Mouse (Mus musculus) lung, postnatal 0 days (tissue): ENCODE results near the gene Dpp8. TPM values are rescaled to one million over a fixed set of nuclear protein-coding genes. Genes with fewer than 3 reads are reported as not detected.
A peak's percentile ranks its signal among the peaks of the same experiment; 100 is the strongest.

Experiments used
- ATAC-seq: fragments of 200-750 bp; cut with Nextera tagmentation; 2 replicates; pipeline ENCODE4 v1.8.0; 2017; ENCODE audit warnings: moderate library complexity
- DNase-seq: peaks from one replicate; pipeline ENCODE4 v3.0.0-alpha.2; 2016; ENCODE audit warnings: low spot score
- H3K27ac ChIP-seq: fragments of 300-500 bp; sonication (generic); 2 replicates; pipeline ENCODE4 v1.5.1; 2014; ENCODE audit warnings: antibody characterized with exemption, mild to moderate bottlenecking, low read length, mixed read lengths
- H3K27me3 ChIP-seq: fragments of 300-500 bp; sonication (generic); replicated peaks from 2 replicates; pipeline ENCODE4 v1.6.1; 2014; ENCODE audit warnings: low read length, mixed read lengths; ENCODE audit not compliant: insufficient read depth
- H3K36me3 ChIP-seq: fragments of 300-500 bp; sonication (generic); 2 replicates; pipeline ENCODE4 v1.6.1; 2014; ENCODE audit warnings: low read length, mixed read lengths; ENCODE audit not compliant: insufficient read depth
- H3K4me1 ChIP-seq: fragments of 300-500 bp; sonication (generic); 2 replicates; pipeline ENCODE4 v1.6.1; 2014; ENCODE audit warnings: antibody characterized with exemption, low read depth, low read length, mixed read lengths; ENCODE audit not compliant: insufficient read depth
- H3K4me2 ChIP-seq: fragments of 300-500 bp; sonication (generic); replicated peaks from 2 replicates; pipeline ENCODE4 v1.6.1; 2014; ENCODE audit warnings: low read depth, mild to moderate bottlenecking, low read length, moderate library complexity, mixed read lengths
- H3K4me3 ChIP-seq: fragments of 300-500 bp; sonication (generic); 2 replicates; pipeline ENCODE4 v1.5.1; 2014; ENCODE audit warnings: low read depth, low read length
- H3K9ac ChIP-seq: fragments of 300-500 bp; sonication (generic); replicated peaks from 2 replicates; pipeline ENCODE4 v1.6.1; 2014; ENCODE audit warnings: low read depth, mild to moderate bottlenecking
- H3K9me3 ChIP-seq: fragments of 300-500 bp; sonication (generic); 2 replicates; pipeline ENCODE4 v1.6.1; 2016; ENCODE audit warnings: low read length, mixed read lengths
- CTCF ChIP-seq: IDR thresholded peaks from 2 replicates; pipeline ENCODE4 v1.5.1; 2016; ENCODE audit warnings: antibody characterized with exemption, mild to moderate bottlenecking
- EP300 ChIP-seq: IDR thresholded peaks from 2 replicates; pipeline ENCODE4 v1.6.1; 2016; ENCODE audit warnings: antibody characterized with exemption, mild to moderate bottlenecking, control low read depth
- WGBS: fragments of 180-500 bp; shearing (Covaris S2); extraction: QIAGEN DNeasy Blood & Tissue Kit; methylation state at CpG from one replicate; pipeline ENCODE4 v1.1.7; 2014; 5-methylcytosine and 5-hydroxymethylcytosine counted together
- polyA plus RNA-seq: library from polyadenylated mRNA; unstranded; fragments of >200 nt; fragmentation: Nextera tagmentation; extraction: Ambion mirVana; gene quantifications from 2 replicates; pipeline ENCODE4 v1.2.1, GENCODE M21; 2015

Dpp8 gene
- polyA plus RNA-seq, 1 experiment from 2014 or later = 17.2 TPM

GRCm38 (mm10) chr9:65122545-65122944 is 90.3 kb downstream of the Dpp8 start:
- peak; percentile 24 for DNase-seq
- no peak overlapping the region for H3K27ac ChIP-seq

GRCm38 (mm10) chr9:65123552-65124168 is 91.4 kb downstream of the Dpp8 start:
- Histone ChIP-seq H3K36me3 (no peaks in the 10 kb centered on the region), H3K9me3 (no peaks in the 10 kb centered on the region), H3K4me2 (peak overlapping the region; percentile 55), H3K4me1 (no peaks in the 10 kb centered on the region), H3K4me3 (peak overlapping the region; percentile 21; the same call in 1 of the 2 replicates), H3K27ac (no peak overlapping the region), H3K9ac (no peak overlapping the region), H3K27me3 (no peaks in the 10 kb centered on the region)
- peak; percentile 80 for ATAC-seq
- WGBS = 4% methylated on average over 45 of the region's 48 CpGs
- DNase-seq = peak; percentile 75
- TF ChIP-seq CTCF (peak; percentile 88), EP300 (no peak)

More at GRCm38 (mm10) chr9:65122545-65122944, 90.3 kb downstream of the Dpp8 start:
- no peak for ATAC-seq
- H3K4me1 ChIP-seq = no peaks in the 10 kb centered on the region
- H3K9me3 ChIP-seq = no peaks in the 10 kb centered on the region
- H3K9ac ChIP-seq = no peak overlapping the region
- no peaks in the 10 kb centered on the region for H3K36me3 ChIP-seq
- H3K4me2 ChIP-seq = no peak overlapping the region
- no peaks in the 10 kb centered on the region for H3K27me3 ChIP-seq
- 22% methylated on average over 17 of the region's 18 CpGs for WGBS
- no peak for TF ChIP-seq CTCF
- TF ChIP-seq EP300 = no peak
- no peak overlapping the region for H3K4me3 ChIP-seq

- TF ChIP-seq EP300 (no peak), CTCF (peak; percentile 65)
- H3K27me3 ChIP-seq = no peaks in the 10 kb centered on the region
- H3K36me3 ChIP-seq = no peaks in the 10 kb centered on the region
- H3K4me1 ChIP-seq = no peaks in the 10 kb centered on the region
- H3K27ac ChIP-seq = no peak overlapping the region
- ATAC-seq (peak; percentile 62), DNase-seq (peak; percentile 56)
- peak overlapping the region; percentile 44 for H3K4me2 ChIP-seq
- no peaks in the 10 kb centered on the region for H3K9me3 ChIP-seq
- WGBS = 17% methylated on average over 25 of the region's 25 CpGs
- no peak overlapping the region for H3K4me3 ChIP-seq
- no peak overlapping the region for H3K9ac ChIP-seq
These were observed 96.1 kb downstream of the Dpp8 start for GRCm38 (mm10) chr9:65128123-65128815.

GRCm38 (mm10) chr9:65131717-65132116 is 99.5 kb downstream of the Dpp8 start:
- DNase-seq = no peak
- no peak for ATAC-seq
- H3K36me3 ChIP-seq = no peaks in the 10 kb centered on the region
- no peak overlapping the region for H3K9ac ChIP-seq
- H3K4me2 ChIP-seq = no peak overlapping the region
- no peaks in the 10 kb centered on the region for H3K4me1 ChIP-seq
- H3K4me3 ChIP-seq = no peak overlapping the region
- TF ChIP-seq EP300 (no peak), CTCF (no peak)
- no peaks in the 10 kb centered on the region for H3K9me3 ChIP-seq
- WGBS = 53% methylated on average over 5 of the region's 5 CpGs
- H3K27me3 ChIP-seq = no peaks in the 10 kb centered on the region
- no peak overlapping the region for H3K27ac ChIP-seq

Other genes starting within 250 kb of the Dpp8 start
- gene Dennd4a, start 221.1 kb upstream of the Dpp8 start, polyA plus RNA-seq = 6.3 and 7.1 TPM in 2 replicates
- gene Slc24a1, start 80.8 kb upstream of the Dpp8 start, polyA plus RNA-seq = 0.04 TPM in 2 replicates
- gene Ints14, start 71.5 kb upstream of the Dpp8 start, polyA plus RNA-seq = 25.5 and 25.6 TPM in 2 replicates
- gene Hacd3, start 10.7 kb upstream of the Dpp8 start, polyA plus RNA-seq = 88.4 and 100 TPM in 2 replicates
- 1.7 and 1.8 TPM in 2 replicates for gene Igdcc4, start 69.1 kb downstream of the Dpp8 start, polyA plus RNA-seq
- gene Igdcc3, start 108.8 kb downstream of the Dpp8 start, polyA plus RNA-seq = 0.33 and 0.67 TPM in 2 replicates
- gene Parp16, start 162.9 kb downstream of the Dpp8 start, polyA plus RNA-seq = 5.3 and 5.4 TPM in 2 replicates
- gene Cilp, start 232.8 kb downstream of the Dpp8 start, polyA plus RNA-seq = 0.08 and 0.13 TPM in 2 replicates